Mouse (Mus musculus) intestine, postnatal 0 days (tissue): ENCODE data around the gene Eva1c. TPM values are rescaled to one million over a fixed set of nuclear protein-coding genes. Genes with fewer than 3 reads are reported as not detected.
A peak's percentile ranks its signal among the peaks of the same experiment; 100 is the strongest.

Experiments used
- ATAC-seq: fragments of 200-750 bp; cut with Nextera tagmentation; 2 replicates; pipeline ENCODE4 v1.8.0; 2017; ENCODE audit warnings: mild to moderate bottlenecking, moderate TSS enrichment, moderate library complexity
- H3K27ac ChIP-seq: fragments of 300-500 bp; sonication (generic); 2 replicates; pipeline ENCODE4 v1.5.1; 2014; ENCODE audit warnings: mild to moderate bottlenecking, low read depth, low read length, moderate library complexity
- H3K27me3 ChIP-seq: fragments of 300-500 bp; sonication (generic); replicated peaks from 2 replicates; pipeline ENCODE4 v1.6.1; 2014; ENCODE audit warnings: low read length, mixed read lengths; ENCODE audit not compliant: control insufficient read depth, insufficient read depth
- H3K36me3 ChIP-seq: fragments of 300-500 bp; sonication (generic); 2 replicates; pipeline ENCODE4 v1.6.1; 2014; ENCODE audit warnings: mild to moderate bottlenecking, moderate library complexity; ENCODE audit not compliant: control insufficient read depth, insufficient read depth
- H3K4me1 ChIP-seq: fragments of 300-500 bp; sonication (generic); replicated peaks from 2 replicates; pipeline ENCODE4 v1.6.1; 2014; ENCODE audit warnings: antibody characterized with exemption, low read length, mixed read lengths; ENCODE audit not compliant: control insufficient read depth, insufficient read depth
- H3K4me2 ChIP-seq: fragments of 300-500 bp; sonication (generic); replicated peaks from 2 replicates; pipeline ENCODE4 v1.6.1; 2014; ENCODE audit warnings: low read depth, mild to moderate bottlenecking, moderate library complexity
- H3K4me3 ChIP-seq: fragments of 300-500 bp; sonication (generic); 2 replicates; pipeline ENCODE4 v1.5.1; 2014; ENCODE audit warnings: low read depth, low read length
- H3K9ac ChIP-seq: fragments of 300-500 bp; sonication (generic); 2 replicates; pipeline ENCODE4 v1.6.1; 2014; ENCODE audit warnings: mild to moderate bottlenecking, low read depth, low read length
- H3K9me3 ChIP-seq: fragments of 300-500 bp; sonication (generic); 2 replicates; pipeline ENCODE4 v1.6.1; 2016; ENCODE audit warnings: mixed run types; ENCODE audit not compliant: control insufficient read depth
- CTCF ChIP-seq: sonication (generic); IDR thresholded peaks from 2 replicates; pipeline ENCODE4 v1.5.1; 2016; ENCODE audit warnings: low read depth, mild to moderate bottlenecking, control low read depth, antibody characterized with exemption, moderate library complexity
- WGBS: fragments of 180-500 bp; shearing (Covaris S2); extraction: QIAGEN DNeasy Blood & Tissue Kit; methylation state at CpG from one replicate; pipeline ENCODE4 v1.1.7; 2014; 5-methylcytosine and 5-hydroxymethylcytosine counted together
- polyA plus RNA-seq: library from polyadenylated mRNA; unstranded; fragments of >200 nt; fragmentation: Nextera tagmentation; extraction: Ambion mirVana; gene quantifications from 2 replicates; pipeline ENCODE4 v1.2.1, GENCODE M21; 2015

The Eva1c gene
- polyA plus RNA-seq, 1 experiment from 2014 or later = 0.68 TPM

- Histone ChIP-seq H3K9me3 (no peaks in the 10 kb centered on the region), H3K4me1 (no peaks in the 10 kb centered on the region), H3K4me2 (no peak overlapping the region), H3K27ac (no peak overlapping the region), H3K4me3 (no peak overlapping the region), H3K36me3 (peaks cover 26% of the 10 kb centered on the region; the same call in 1 of the 2 replicates), H3K9ac (no peak overlapping the region), H3K27me3 (no peaks in the 10 kb centered on the region)
- WGBS = 28% methylated on average over 5 of the region's 5 CpGs
- TF ChIP-seq CTCF = peak; percentile 96
- ATAC-seq = peak; percentile 19; the same call in 1 of the 2 replicates
Measured at GRCm38 (mm10) chr16:90925461-90925860, 98.9 kb downstream of the Eva1c start.

GRCm38 (mm10) chr16:90927446-90927845 is 100.9 kb downstream of the Eva1c start:
- H3K9ac ChIP-seq = no peak overlapping the region
- H3K36me3 ChIP-seq = peaks cover 26% of the 10 kb centered on the region; the same call in 1 of the 2 replicates
- H3K9me3 ChIP-seq = no peaks in the 10 kb centered on the region
- no peak for ATAC-seq
- no peaks in the 10 kb centered on the region for H3K27me3 ChIP-seq
- no peaks in the 10 kb centered on the region for H3K4me1 ChIP-seq
- H3K4me2 ChIP-seq = no peak overlapping the region
- 83% methylated on average over 4 of the region's 4 CpGs for WGBS
- no peak for TF ChIP-seq CTCF
- no peak overlapping the region for H3K4me3 ChIP-seq
- H3K27ac ChIP-seq = no peak overlapping the region

DNA sequence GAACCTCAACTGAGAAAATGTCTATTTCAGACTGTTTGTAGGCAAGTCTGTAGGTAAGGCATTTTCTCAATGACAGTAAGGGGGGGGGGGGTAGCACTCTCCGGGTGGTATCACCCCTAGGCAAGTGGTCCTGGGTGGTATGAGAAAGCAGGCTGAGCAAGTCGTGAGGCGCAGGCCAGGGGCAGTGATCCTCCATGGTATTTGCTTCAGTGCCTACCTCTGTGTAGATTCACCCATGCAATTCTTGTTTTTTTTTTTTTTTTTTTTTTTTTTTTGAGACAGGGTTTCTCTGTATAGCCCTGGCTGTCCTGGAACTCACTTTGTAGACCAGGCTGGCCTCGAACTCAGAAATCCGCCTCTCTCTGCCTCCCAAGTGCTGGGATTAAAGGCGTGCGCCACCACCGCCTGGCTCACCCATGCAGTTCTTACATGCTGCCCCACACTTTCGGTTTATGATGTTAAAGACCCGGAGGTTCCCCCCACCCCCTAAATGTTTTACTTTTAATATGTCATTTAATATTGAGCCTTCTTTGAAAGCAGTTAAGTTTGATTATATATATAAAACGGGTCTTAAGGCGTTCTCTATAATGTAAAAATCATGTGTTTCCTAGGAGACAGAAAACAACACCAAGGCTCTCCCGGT is 107.1 kb downstream of the Eva1c start:
- no peaks in the 10 kb centered on the region for H3K9me3 ChIP-seq
- H3K27ac ChIP-seq = peak overlapping the region; percentile 84
- 23% methylated on average over 12 of the region's 13 CpGs for WGBS
- H3K27me3 ChIP-seq = no peaks in the 10 kb centered on the region
- H3K4me3 ChIP-seq = peak overlapping the region; percentile 69
- peak overlapping the region; percentile 69 for H3K9ac ChIP-seq
- TF ChIP-seq CTCF = no peak
- no peaks in the 10 kb centered on the region for H3K4me1 ChIP-seq
- no peak for ATAC-seq
- H3K4me2 ChIP-seq = peak overlapping the region; percentile 83
- H3K36me3 ChIP-seq = peaks cover 16% of the 10 kb centered on the region

DNA sequence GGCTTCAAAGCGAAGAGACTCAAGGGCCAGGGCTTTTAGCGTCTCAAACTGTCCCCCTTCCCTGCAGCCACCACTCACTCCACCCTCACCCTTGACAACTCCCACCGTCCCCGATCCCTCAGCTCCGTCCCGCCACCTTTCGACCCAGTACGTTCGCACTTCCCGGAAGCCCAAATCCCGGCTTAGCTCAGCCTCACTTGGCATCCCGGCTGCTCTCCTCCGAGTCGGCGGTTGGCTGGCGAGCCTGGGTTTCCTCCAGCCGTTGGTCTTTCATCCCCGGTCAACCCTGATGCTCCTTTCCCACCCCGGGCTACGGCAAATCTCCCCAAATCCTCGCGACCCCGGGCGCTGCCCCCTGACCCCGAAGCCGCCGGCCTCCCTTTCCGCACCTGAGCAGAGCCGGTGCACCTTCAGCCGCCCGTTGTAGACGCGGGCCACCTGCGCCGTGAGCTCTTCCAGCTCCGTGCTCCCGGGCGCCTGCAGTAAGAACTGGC is 107.7 kb downstream of the Eva1c start:
- peak; percentile 41 for TF ChIP-seq CTCF
- Histone ChIP-seq H3K9me3 (no peaks in the 10 kb centered on the region), H3K4me3 (peak overlapping the region; percentile 69), H3K4me2 (peak overlapping the region; percentile 83), H3K4me1 (no peaks in the 10 kb centered on the region), H3K9ac (peak overlapping the region; percentile 69), H3K27me3 (no peaks in the 10 kb centered on the region), H3K27ac (peak overlapping the region; percentile 84), H3K36me3 (peaks cover 12% of the 10 kb centered on the region)
- under 1% methylated on average over 38 of the region's 38 CpGs for WGBS
- ATAC-seq = peak; percentile 75

- TF ChIP-seq CTCF = no peak; the same call in 1 of the 2 replicates
- Histone ChIP-seq H3K27ac (peak within 1 kb of the TSS; percentile 84), H3K9ac (peak within 1 kb of the TSS; percentile 69), H3K27me3 (no peaks in the 10 kb centered on the region), H3K4me3 (peak within 1 kb of the TSS; percentile 69), H3K4me2 (peak within 1 kb of the TSS; percentile 83), H3K9me3 (no peaks in the 10 kb centered on the region), H3K36me3 (peaks cover 9% of the 10 kb centered on the region), H3K4me1 (no peaks in the 10 kb centered on the region)
- WGBS = under 1% methylated on average over 56 of the region's 56 CpGs
- peak; percentile 97 for ATAC-seq
Measured at GRCm38 (mm10) chr16:90934687-90935328, 108.3 kb downstream of the Eva1c start, which contains the start of gene Cfap298. Gene Cfap298 (minus strand): TSS chr16:90935114.

- no peak overlapping the region for H3K4me3 ChIP-seq
- H3K9me3 ChIP-seq = no peaks in the 10 kb centered on the region
- no peaks in the 10 kb centered on the region for H3K4me1 ChIP-seq
- H3K4me2 ChIP-seq = no peak overlapping the region
- no peak overlapping the region for H3K9ac ChIP-seq
- TF ChIP-seq CTCF = no peak
- peaks cover 54% of the 10 kb centered on the region for H3K36me3 ChIP-seq
- no peak for ATAC-seq
- H3K27ac ChIP-seq = no peak overlapping the region
- 89% methylated on average over 7 of the region's 7 CpGs for WGBS
- H3K27me3 ChIP-seq = no peaks in the 10 kb centered on the region
Measured at GRCm38 (mm10) chr16:90941246-90941645, 114.7 kb downstream of the Eva1c start.
